Mouse (Mus musculus): Measurements from ENCODE around the gene Srebf2.

DNA sequence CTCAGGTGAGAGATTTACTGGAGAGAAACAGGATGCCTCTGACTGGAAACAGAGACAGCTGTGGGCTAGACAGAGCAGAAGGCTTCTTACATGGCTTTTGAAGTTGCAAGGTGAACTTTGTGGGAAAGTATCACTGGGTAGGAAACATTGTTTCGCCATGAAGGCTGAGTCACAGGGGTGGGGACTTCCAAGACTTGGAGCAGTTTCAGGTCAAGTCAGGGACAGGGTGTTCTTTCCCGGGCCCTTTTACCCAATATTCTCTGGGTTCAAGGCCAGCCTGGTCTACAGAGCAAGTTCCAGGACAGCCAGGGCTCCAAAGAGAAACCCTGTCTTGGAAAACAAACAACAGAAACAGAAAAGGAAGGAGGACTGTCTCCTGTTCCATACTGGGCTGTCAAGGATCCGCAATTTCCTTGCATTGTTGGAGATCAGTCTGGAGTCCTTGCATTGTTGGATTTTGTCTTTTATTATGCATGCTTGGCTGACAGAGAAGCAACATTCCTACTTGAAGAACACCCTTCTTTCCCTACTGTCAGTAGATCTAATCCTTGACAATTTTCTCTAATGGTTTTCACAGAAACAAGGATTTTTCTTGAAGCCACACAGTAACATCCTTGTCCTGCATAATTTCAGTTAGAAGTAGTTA lies 100.3 kb downstream of the Srebf2 start:
- TF ChIP-seq CTCF (IDR thresholded peaks at IDR 0.05; ENCODE audit: borderline replicate concordance, control insufficient read depth, extremely low read depth, insufficient read depth, low read length, poor library complexity) (no peak), POLR2A (IDR thresholded peaks at IDR 0.05; ENCODE audit: control insufficient read depth, extremely low read depth, insufficient read depth, low read length, poor library complexity) (no peak)
